Mouse (Mus musculus) hindbrain, embryonic 15.5 days (tissue): ENCODE results near the gene Jam2. TPM values are rescaled to one million over a fixed set of nuclear protein-coding genes. Genes with fewer than 3 reads are reported as not detected.

Source experiments
- ATAC-seq: fragments of 200-750 bp; cut with Nextera tagmentation; 2 replicates; pipeline ENCODE4 v1.8.0; 2017; ENCODE audit warnings: low read depth, moderate number of reproducible peaks, moderate TSS enrichment; ENCODE audit not compliant: low FRiP score
- H3K27ac ChIP-seq: fragments of 300-500 bp; sonication (generic); replicated peaks from 2 replicates; pipeline ENCODE4 v1.5.1; 2015; ENCODE audit warnings: mild to moderate bottlenecking, inconsistent platforms
- H3K27me3 ChIP-seq: fragments of 300-500 bp; sonication (generic); 2 replicates; pipeline ENCODE4 v1.6.1; 2015; ENCODE audit warnings: control low read depth, inconsistent platforms
- H3K36me3 ChIP-seq: fragments of 300-500 bp; sonication (generic); 2 replicates; pipeline ENCODE4 v1.6.1; 2015; ENCODE audit warnings: control low read depth, inconsistent platforms
- H3K4me1 ChIP-seq: fragments of 300-500 bp; sonication (generic); replicated peaks from 2 replicates; pipeline ENCODE4 v1.6.1; 2015; ENCODE audit warnings: control low read depth, inconsistent platforms
- H3K4me2 ChIP-seq: fragments of 300-500 bp; sonication (generic); 2 replicates; pipeline ENCODE4 v1.6.1; 2015; ENCODE audit warnings: moderate library complexity, mild to moderate bottlenecking, inconsistent platforms
- H3K4me3 ChIP-seq: fragments of 300-500 bp; sonication (generic); 2 replicates; pipeline ENCODE4 v1.5.1; 2015; ENCODE audit warnings: mild to moderate bottlenecking, inconsistent platforms
- H3K9ac ChIP-seq: fragments of 300-500 bp; sonication (generic); 2 replicates; pipeline ENCODE4 v1.6.1; 2015; ENCODE audit warnings: inconsistent platforms
- H3K9me3 ChIP-seq: fragments of 300-500 bp; sonication (generic); 2 replicates; pipeline ENCODE4 v1.6.1; 2016; ENCODE audit warnings: control low read depth, inconsistent platforms
- WGBS: fragments of 180-500 bp; shearing (Covaris S2); methylation state at CpG from one replicate; pipeline ENCODE4 v1.1.7; 2015; 5-methylcytosine and 5-hydroxymethylcytosine counted together
- polyA plus RNA-seq: library from polyadenylated mRNA; unstranded; fragments of >200 nt; fragmentation: Nextera tagmentation; extraction: Ambion mirVana; gene quantifications from 2 replicates; pipeline ENCODE4 v1.2.1, GENCODE M21; 2015

The Jam2 gene
- polyA plus RNA-seq, 1 experiment from 2014 or later: 23.1 TPM

GRCm38 (mm10) chr16:84825009-84825408 is 51.1 kb downstream of the Jam2 start:
- H3K9me3 ChIP-seq: no peaks in the 10 kb centered on the region
- no peak overlapping the region for H3K4me2 ChIP-seq
- H3K9ac ChIP-seq: no peak overlapping the region
- no peaks in the 10 kb centered on the region for H3K4me1 ChIP-seq
- WGBS: 57% methylated on average over 6 of the region's 6 CpGs
- no peaks in the 10 kb centered on the region for H3K27me3 ChIP-seq
- H3K4me3 ChIP-seq: no peak overlapping the region
- peak; percentile 56; the same call in 1 of the 2 replicates for ATAC-seq
- H3K27ac ChIP-seq: no peak overlapping the region
- H3K36me3 ChIP-seq: peaks cover 53% of the 10 kb centered on the region

- H3K9ac ChIP-seq: no peak overlapping the region
- no peak overlapping the region for H3K4me2 ChIP-seq
- ATAC-seq: no peak
- no peak overlapping the region for H3K27ac ChIP-seq
- WGBS: 88% methylated on average over 5 of the region's 5 CpGs
- H3K4me1 ChIP-seq: peaks cover 31% of the 10 kb centered on the region
- peaks cover 40% of the 10 kb centered on the region for H3K36me3 ChIP-seq
- no peaks in the 10 kb centered on the region for H3K27me3 ChIP-seq
- H3K9me3 ChIP-seq: no peaks in the 10 kb centered on the region
- H3K4me3 ChIP-seq: no peak overlapping the region
Observed at GRCm38 (mm10) chr16:84831696-84832095, 57.8 kb downstream of the Jam2 start.

- Histone ChIP-seq H3K4me2 (no peak overlapping the region), H3K36me3 (peaks cover 30% of the 10 kb centered on the region), H3K4me1 (peaks cover 41% of the 10 kb centered on the region), H3K4me3 (no peak overlapping the region), H3K27ac (no peak overlapping the region), H3K9me3 (no peaks in the 10 kb centered on the region), H3K9ac (no peak overlapping the region), H3K27me3 (no peaks in the 10 kb centered on the region)
- ATAC-seq: no peak
- WGBS: 86% methylated on average over 5 of the region's 5 CpGs
Observed at GRCm38 (mm10) chr16:84832736-84833135, 58.8 kb downstream of the Jam2 start.

- under 1% methylated on average over 22 of the region's 22 CpGs for WGBS
- Histone ChIP-seq H3K9ac (peak overlapping the region; percentile 95), H3K4me3 (peak overlapping the region; percentile 96), H3K27me3 (no peaks in the 10 kb centered on the region), H3K36me3 (peaks cover 17% of the 10 kb centered on the region), H3K9me3 (no peaks in the 10 kb centered on the region), H3K27ac (peak overlapping the region; percentile 95), H3K4me1 (peaks cover 41% of the 10 kb centered on the region), H3K4me2 (peak overlapping the region; percentile 77)
- ATAC-seq: no peak
Observed at GRCm38 (mm10) chr16:84834344-84834743, 60.4 kb downstream of the Jam2 start.

GRCm38 (mm10) chr16:84834745-84835440 is 61.0 kb downstream of the Jam2 start, which contains the start of gene Gabpa:
Gene Gabpa (plus strand): TSS chr16:84834925.
- peak within 1 kb of the TSS; percentile 95 for H3K27ac ChIP-seq
- peak; percentile 97 for ATAC-seq
- H3K9ac ChIP-seq: peak within 1 kb of the TSS; percentile 95
- WGBS: under 1% methylated on average over 52 of the region's 52 CpGs
- peaks cover 16% of the 10 kb centered on the region for H3K36me3 ChIP-seq
- peak within 1 kb of the TSS; percentile 77 for H3K4me2 ChIP-seq
- peak within 1 kb of the TSS; percentile 96 for H3K4me3 ChIP-seq
- H3K27me3 ChIP-seq: no peaks in the 10 kb centered on the region
- H3K9me3 ChIP-seq: no peaks in the 10 kb centered on the region
- H3K4me1 ChIP-seq: peaks cover 41% of the 10 kb centered on the region

GRCm38 (mm10) chr16:84835441-84835822 is 61.5 kb downstream of the Jam2 start, which contains the start of gene Atp5j:
Gene Atp5j (minus strand): TSS chr16:84835625.
- Histone ChIP-seq H3K4me3 (peak within 1 kb of the TSS; percentile 96), H3K4me2 (peak within 1 kb of the TSS; percentile 77), H3K36me3 (peaks cover 14% of the 10 kb centered on the region), H3K4me1 (peaks cover 41% of the 10 kb centered on the region), H3K9me3 (no peaks in the 10 kb centered on the region), H3K9ac (peak within 1 kb of the TSS; percentile 95), H3K27me3 (no peaks in the 10 kb centered on the region), H3K27ac (peak within 1 kb of the TSS; percentile 95)
- WGBS: under 1% methylated on average over 50 of the region's 57 CpGs
- ATAC-seq: peak; percentile 74

- ATAC-seq: peak; percentile 53; the same call in 1 of the 2 replicates
Observed at GRCm38 (mm10) chr16:84835823-84836743, 62.2 kb downstream of the Jam2 start.

GRCm38 (mm10) chr16:84838576-84838975 is 64.7 kb downstream of the Jam2 start:
- Histone ChIP-seq H3K4me2 (no peak overlapping the region), H3K4me3 (no peak overlapping the region), H3K9ac (no peak overlapping the region), H3K36me3 (peaks cover 19% of the 10 kb centered on the region), H3K27me3 (no peaks in the 10 kb centered on the region), H3K27ac (no peak overlapping the region), H3K4me1 (peaks cover 25% of the 10 kb centered on the region), H3K9me3 (no peaks in the 10 kb centered on the region)
- ATAC-seq: no peak
- WGBS: 86% methylated on average over 2 of the region's 2 CpGs

More at GRCm38 (mm10) chr16:84835823-84836743, 62.2 kb downstream of the Jam2 start:
- H3K4me3 ChIP-seq: peak overlapping the region; percentile 96
- peak overlapping the region; percentile 95 for H3K9ac ChIP-seq
- no peaks in the 10 kb centered on the region for H3K27me3 ChIP-seq
- H3K9me3 ChIP-seq: no peaks in the 10 kb centered on the region
- WGBS: 9% methylated on average over 29 of the region's 29 CpGs
- H3K4me1 ChIP-seq: peaks cover 41% of the 10 kb centered on the region
- peaks cover 13% of the 10 kb centered on the region for H3K36me3 ChIP-seq
- peak overlapping the region; percentile 95 for H3K27ac ChIP-seq
- peak overlapping the region; percentile 77 for H3K4me2 ChIP-seq

- no peak for ATAC-seq
- H3K36me3 ChIP-seq: peaks cover 54% of the 10 kb centered on the region
- no peak overlapping the region for H3K4me2 ChIP-seq
- 92% methylated on average over 6 of the region's 6 CpGs for WGBS
- H3K4me1 ChIP-seq: no peaks in the 10 kb centered on the region
- no peaks in the 10 kb centered on the region for H3K9me3 ChIP-seq
- no peak overlapping the region for H3K9ac ChIP-seq
- no peak overlapping the region for H3K27ac ChIP-seq
- no peak overlapping the region for H3K4me3 ChIP-seq
- H3K27me3 ChIP-seq: no peaks in the 10 kb centered on the region
Observed at GRCm38 (mm10) chr16:84853492-84853891, 79.6 kb downstream of the Jam2 start.

GRCm38 (mm10) chr16:84864656-84865055 is 90.7 kb downstream of the Jam2 start:
- Histone ChIP-seq H3K9me3 (no peaks in the 10 kb centered on the region), H3K4me3 (no peak overlapping the region), H3K36me3 (peaks cover 19% of the 10 kb centered on the region; the same call in 1 of the 2 replicates), H3K27me3 (no peaks in the 10 kb centered on the region), H3K4me1 (no peaks in the 10 kb centered on the region), H3K4me2 (no peak overlapping the region), H3K27ac (no peak overlapping the region), H3K9ac (no peak overlapping the region)
- no peak for ATAC-seq
- 91% methylated on average over 8 of the region's 8 CpGs for WGBS

GRCm38 (mm10) chr16:84873805-84874204 is 99.9 kb downstream of the Jam2 start:
- Histone ChIP-seq H3K36me3 (no peaks in the 10 kb centered on the region), H3K9ac (no peak overlapping the region), H3K27me3 (no peaks in the 10 kb centered on the region), H3K4me2 (no peak overlapping the region), H3K4me3 (no peak overlapping the region), H3K4me1 (peaks cover 9% of the 10 kb centered on the region), H3K9me3 (no peaks in the 10 kb centered on the region), H3K27ac (no peak overlapping the region)
- WGBS: 83% methylated on average over 8 of the region's 8 CpGs
- no peak for ATAC-seq
